Mouse (Mus musculus): ENCODE data around the gene Tmem114. TPM values are rescaled to one million over a fixed set of nuclear protein-coding genes. Genes with fewer than 3 reads are reported as not detected.

Gene Tmem114
- polyA plus RNA-seq, 1 experiment from 2014 or later: not detected

GRCm38 (mm10) chr16:8453301-8453700, 28.4 kb upstream of the Tmem114 start:
- ATAC-seq (ENCODE audit: low FRiP score, low TSS enrichment): no peak
- TF ChIP-seq CTCF (IDR thresholded peaks at IDR 0.05; ENCODE audit: low read depth) (no peak), EP300 (optimal IDR thresholded peaks at IDR 0.05) (no peak)
- Histone ChIP-seq H3K36me3 (ENCODE audit: control insufficient read depth, insufficient read depth, low read length) (no peaks in the 10 kb centered on the region), H3K4me2 (replicated peaks; ENCODE audit: low read depth) (no peak overlapping the region), H3K4me1 (replicated peaks; ENCODE audit: control insufficient read depth, insufficient read depth) (no peaks in the 10 kb centered on the region), H3K9me3 (ENCODE audit: control insufficient read depth, low read length) (no peaks in the 10 kb centered on the region), H3K4me3 (ENCODE audit: low read depth, low read length) (no peak overlapping the region), H3K27me3 (ENCODE audit: control insufficient read depth, insufficient read depth, low read length) (no peaks in the 10 kb centered on the region), H3K27ac (replicated peaks) (no peak overlapping the region), H3K9ac (ENCODE audit: low read length) (no peak overlapping the region)
- WGBS: 86% methylated on average over 2 of the region's 2 CpGs
- no peak for DNase-seq (ENCODE audit: low spot score)

DNA sequence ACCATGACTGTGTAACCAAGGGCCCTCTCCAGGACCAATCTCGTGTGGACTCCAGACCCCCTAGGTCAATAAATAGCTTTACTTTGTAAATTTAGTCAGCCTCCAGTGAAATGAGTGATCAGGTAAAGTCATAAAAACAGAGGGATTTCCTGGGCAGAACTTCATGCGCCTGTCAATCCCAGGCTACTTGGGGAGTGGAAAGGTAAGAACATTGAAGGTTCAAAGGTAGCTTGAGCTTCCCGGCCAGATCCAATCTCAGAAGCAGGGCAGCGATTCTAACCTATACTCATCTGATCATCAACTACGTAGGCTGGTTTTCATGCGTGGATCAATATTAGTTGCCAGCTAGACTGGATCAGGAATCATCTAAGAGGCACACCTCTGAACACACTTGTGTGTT, 21.3 kb upstream of the Tmem114 start:
- Histone ChIP-seq H3K36me3 (ENCODE audit: control insufficient read depth, insufficient read depth, low read length) (no peaks in the 10 kb centered on the region), H3K4me3 (ENCODE audit: low read depth, low read length) (no peak overlapping the region), H3K9ac (ENCODE audit: low read length) (no peak overlapping the region), H3K4me1 (replicated peaks; ENCODE audit: control insufficient read depth, insufficient read depth) (no peaks in the 10 kb centered on the region), H3K9me3 (ENCODE audit: control insufficient read depth, low read length) (no peaks in the 10 kb centered on the region), H3K27me3 (ENCODE audit: control insufficient read depth, insufficient read depth, low read length) (no peaks in the 10 kb centered on the region; the same call in 1 of the 2 replicates), H3K27ac (replicated peaks) (no peak overlapping the region), H3K4me2 (replicated peaks; ENCODE audit: low read depth) (no peak overlapping the region)
- WGBS: 78% methylated on average over 6 of the region's 6 CpGs
- TF ChIP-seq CTCF (IDR thresholded peaks at IDR 0.05; ENCODE audit: low read depth): no peak
- no peak for TF ChIP-seq EP300 (optimal IDR thresholded peaks at IDR 0.05)
- ATAC-seq (ENCODE audit: low FRiP score, low TSS enrichment): no peak
- DNase-seq (ENCODE audit: low spot score): no peak

DNA sequence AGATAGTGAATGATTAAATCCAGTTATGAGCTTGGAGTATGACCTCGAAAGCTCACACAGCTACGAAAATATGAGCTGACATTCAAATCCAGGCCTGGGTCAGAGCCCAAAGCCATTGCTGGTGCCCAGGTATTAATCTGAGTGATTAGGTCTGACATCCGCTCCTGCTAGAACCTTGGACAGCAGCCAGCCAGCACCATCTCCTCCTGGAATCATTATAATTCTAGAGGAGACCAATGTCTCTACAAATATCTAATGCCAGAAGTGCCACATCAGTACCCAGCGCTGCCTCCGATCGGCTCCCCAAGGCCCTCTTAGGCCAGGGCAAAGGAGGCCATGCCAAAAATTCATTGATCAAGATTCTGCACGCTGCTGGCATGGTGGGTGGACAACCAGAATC, 20.0 kb upstream of the Tmem114 start:
- 73% methylated on average over 7 of the region's 7 CpGs for WGBS
- Histone ChIP-seq H3K4me2 (replicated peaks; ENCODE audit: low read depth) (no peak overlapping the region), H3K27me3 (ENCODE audit: control insufficient read depth, insufficient read depth, low read length) (no peaks in the 10 kb centered on the region; the same call in 1 of the 2 replicates), H3K9me3 (ENCODE audit: control insufficient read depth, low read length) (no peaks in the 10 kb centered on the region), H3K9ac (ENCODE audit: low read length) (no peak overlapping the region), H3K4me1 (replicated peaks; ENCODE audit: control insufficient read depth, insufficient read depth) (no peaks in the 10 kb centered on the region), H3K36me3 (ENCODE audit: control insufficient read depth, insufficient read depth, low read length) (no peaks in the 10 kb centered on the region), H3K27ac (replicated peaks) (no peak overlapping the region), H3K4me3 (ENCODE audit: low read depth, low read length) (no peak overlapping the region)
- DNase-seq (ENCODE audit: low spot score): no peak
- no peak for TF ChIP-seq CTCF (IDR thresholded peaks at IDR 0.05; ENCODE audit: low read depth)
- TF ChIP-seq EP300 (optimal IDR thresholded peaks at IDR 0.05): no peak
- ATAC-seq (ENCODE audit: low FRiP score, low TSS enrichment): no peak

DNA sequence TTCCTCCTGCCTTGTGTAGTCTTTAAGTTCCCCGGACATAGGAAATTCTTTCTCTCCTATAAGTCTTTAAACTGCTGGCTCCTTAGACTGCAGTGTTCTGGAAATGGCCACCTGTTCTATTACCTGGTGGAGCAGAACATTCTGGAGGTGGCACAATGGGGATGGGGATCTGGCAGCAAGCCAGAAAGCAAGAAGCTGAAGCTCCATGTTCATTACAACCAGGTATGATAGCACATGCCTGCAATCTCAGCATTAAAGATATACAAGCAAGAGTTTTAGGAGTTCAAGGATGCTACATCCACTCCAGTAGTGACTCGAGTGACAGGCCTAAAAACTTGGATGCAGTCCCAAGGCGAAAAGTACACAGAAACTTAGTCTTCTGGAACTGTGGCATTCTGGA, 7.7 kb upstream of the Tmem114 start:
- Histone ChIP-seq H3K9ac (ENCODE audit: low read length) (no peak overlapping the region), H3K4me3 (ENCODE audit: low read depth, low read length) (no peak overlapping the region), H3K27ac (replicated peaks) (no peak overlapping the region), H3K4me1 (replicated peaks; ENCODE audit: control insufficient read depth, insufficient read depth) (no peaks in the 10 kb centered on the region), H3K36me3 (ENCODE audit: control insufficient read depth, insufficient read depth, low read length) (no peaks in the 10 kb centered on the region), H3K9me3 (ENCODE audit: control insufficient read depth, low read length) (no peaks in the 10 kb centered on the region), H3K27me3 (ENCODE audit: control insufficient read depth, insufficient read depth, low read length) (no peaks in the 10 kb centered on the region), H3K4me2 (replicated peaks; ENCODE audit: low read depth) (no peak overlapping the region)
- TF ChIP-seq CTCF (IDR thresholded peaks at IDR 0.05; ENCODE audit: low read depth): no peak
- no peak for TF ChIP-seq EP300 (optimal IDR thresholded peaks at IDR 0.05)
- 74% methylated on average over 3 of the region's 3 CpGs for whole genome bisulfite sequencing
- ATAC-seq (ENCODE audit: low FRiP score, low TSS enrichment): no peak
- no peak for DNase-seq (ENCODE audit: low spot score)

GRCm38 (mm10) chr16:8429531-8429930, 4.6 kb upstream of the Tmem114 start:
- H3K9me3 ChIP-seq (ENCODE audit: control insufficient read depth, low read length): no peaks in the 10 kb centered on the region
- WGBS: 85% methylated on average over 3 of the region's 4 CpGs
- H3K9ac ChIP-seq (ENCODE audit: low read length): no peak overlapping the region
- H3K4me1 ChIP-seq (replicated peaks; ENCODE audit: control insufficient read depth, insufficient read depth): no peaks in the 10 kb centered on the region
- DNase-seq (ENCODE audit: low spot score) (peak; percentile 2), ATAC-seq (ENCODE audit: low FRiP score, low TSS enrichment) (no peak)
- H3K4me3 ChIP-seq (ENCODE audit: low read depth, low read length): no peak overlapping the region
- TF ChIP-seq CTCF (IDR thresholded peaks at IDR 0.05; ENCODE audit: low read depth) (no peak), EP300 (optimal IDR thresholded peaks at IDR 0.05) (no peak)
- peaks cover 5% of the 10 kb centered on the region; the same call in 1 of the 2 replicates for H3K27me3 ChIP-seq (ENCODE audit: control insufficient read depth, insufficient read depth, low read length)
- H3K4me2 ChIP-seq (replicated peaks; ENCODE audit: low read depth): no peak overlapping the region
- no peak overlapping the region for H3K27ac ChIP-seq (replicated peaks)
- no peaks in the 10 kb centered on the region for H3K36me3 ChIP-seq (ENCODE audit: control insufficient read depth, insufficient read depth, low read length)

DNA sequence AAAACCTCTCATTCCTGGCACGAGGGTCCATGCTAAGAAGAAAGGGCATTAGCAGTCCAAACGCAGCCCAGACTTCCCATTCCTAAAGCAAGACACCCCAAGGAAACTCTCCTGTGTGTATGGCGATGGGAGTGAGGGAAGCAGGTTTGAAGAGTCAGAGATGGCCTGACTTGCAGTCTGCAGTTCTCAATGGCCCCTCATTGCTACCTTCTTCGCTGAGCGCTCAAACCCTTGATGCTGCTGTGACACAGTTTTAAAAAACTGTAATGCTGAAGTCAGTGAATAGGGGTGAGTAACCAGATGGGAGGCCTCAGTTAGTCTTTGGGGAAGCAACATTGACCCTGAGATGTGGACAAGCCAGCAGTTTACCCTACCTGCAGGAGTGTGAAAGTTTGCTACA, 800 bp upstream of the Tmem114 start:
- TF ChIP-seq CTCF (IDR thresholded peaks at IDR 0.05; ENCODE audit: low read depth) (no peak), EP300 (optimal IDR thresholded peaks at IDR 0.05) (no peak)
- H3K4me1 ChIP-seq (replicated peaks; ENCODE audit: control insufficient read depth, insufficient read depth): no peaks in the 10 kb centered on the region
- H3K4me3 ChIP-seq (ENCODE audit: low read depth, low read length): no peak overlapping the region
- H3K9me3 ChIP-seq (ENCODE audit: control insufficient read depth, low read length): no peaks in the 10 kb centered on the region
- H3K4me2 ChIP-seq (replicated peaks; ENCODE audit: low read depth): no peak overlapping the region
- peak; percentile 7 for DNase-seq (ENCODE audit: low spot score)
- H3K9ac ChIP-seq (ENCODE audit: low read length): no peak overlapping the region
- no peaks in the 10 kb centered on the region for H3K36me3 ChIP-seq (ENCODE audit: control insufficient read depth, insufficient read depth, low read length)
- ATAC-seq (ENCODE audit: low FRiP score, low TSS enrichment): no peak
- 84% methylated on average over 5 of the region's 5 CpGs for WGBS
- no peak overlapping the region for H3K27ac ChIP-seq (replicated peaks)
- H3K27me3 ChIP-seq (ENCODE audit: control insufficient read depth, insufficient read depth, low read length): peaks cover 5% of the 10 kb centered on the region; the same call in 1 of the 2 replicates

Measured in stomach, postnatal 0 days (tissue).